Mouse (Mus musculus): Measurements from ENCODE around the gene Camkv.

DNA sequence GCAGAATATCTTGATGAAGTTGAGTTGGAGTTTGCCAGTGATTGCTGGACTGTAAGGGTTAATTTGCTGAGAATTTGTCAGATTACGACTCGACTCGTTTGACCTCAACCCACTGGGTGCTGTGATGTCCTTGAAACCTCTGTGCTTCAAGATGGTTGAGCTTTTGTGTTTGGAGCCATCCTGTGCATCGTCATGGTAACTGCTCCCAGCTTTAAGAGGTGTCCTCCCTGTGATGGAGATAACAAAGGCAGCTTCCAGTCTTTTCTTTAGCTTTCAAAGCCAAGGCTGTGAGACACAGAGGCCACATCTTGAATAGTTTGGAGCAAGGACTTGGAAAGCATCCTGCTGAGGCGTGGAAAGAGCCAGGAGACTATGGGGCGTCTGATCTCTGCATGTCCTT is 21.7 kb downstream of the Camkv start:
- TF ChIP-seq CTCF (IDR thresholded peaks at IDR 0.05; ENCODE audit: extremely low read depth, insufficient read depth, low read length): no peak
- no peak for TF ChIP-seq POLR2A (IDR thresholded peaks at IDR 0.05; ENCODE audit: extremely low read depth, insufficient read depth, low read length)
